Mouse (Mus musculus) CH12.LX (cell line): ENCODE measurements around the gene Xrcc2. TPM values are rescaled to one million over a fixed set of nuclear protein-coding genes. Genes with fewer than 3 reads are reported as not detected.

ENCODE experiments used
- DNase-seq: peaks from one replicate; pipeline ENCODE4 v3.0.0-alpha.2; 2013; ENCODE audit errors: extremely low read depth
- H3K27ac ChIP-seq: 2 replicates; pipeline ENCODE4 v1.5.1; 2012; ENCODE audit warnings: low read depth, mild to moderate bottlenecking, control low read depth, moderate library complexity; ENCODE audit not compliant: insufficient read depth
- H3K27me3 ChIP-seq: replicated peaks from 2 replicates; pipeline ENCODE3; 2012; ENCODE audit warnings: inconsistent platforms
- H3K36me3 ChIP-seq, 2 experiments: replicated peaks in 1 of 2; 2 replicates each; pipeline versions ENCODE3 to v1.6.1; 2012; ENCODE audit warnings: inconsistent platforms in 1 of 2, low read length in 1 of 2, mild to moderate bottlenecking in 1 of 2, mixed read lengths in 1 of 2, moderate library complexity in 1 of 2; ENCODE audit not compliant: control insufficient read depth in 1 of 2, insufficient read depth in 1 of 2
- H3K4me1 ChIP-seq, 2 experiments: 2 replicates each; pipeline ENCODE4 v1.6.1; 2012; ENCODE audit warnings: inconsistent platforms in 1 of 2, moderate library complexity in 1 of 2; ENCODE audit not compliant: insufficient read depth in 2 of 2, control insufficient read depth in 1 of 2
- H3K4me2 ChIP-seq: 2 replicates; pipeline ENCODE4 v1.6.1; 2012; ENCODE audit warnings: low read depth, mild to moderate bottlenecking, control low read depth; ENCODE audit not compliant: poor library complexity, insufficient read depth, severe bottlenecking
- H3K4me3 ChIP-seq, 3 experiments: fragments of 150-350 bp in 1 of 3; sonication (generic) in 1 of 3; replicated peaks in 1 of 3; 2 replicates each; pipeline versions ENCODE3 to v1.5.1; 2011 to 2012; ENCODE audit warnings: low read depth in 2 of 3, low read length in 2 of 3, mild to moderate bottlenecking in 2 of 3, moderate library complexity in 2 of 3, control low read depth in 1 of 3, improper control_type of control experiment in 1 of 3, inconsistent platforms in 1 of 3, mixed read lengths in 1 of 3; ENCODE audit not compliant: poor library complexity in 1 of 3
- H3K79me2 ChIP-seq: replicated peaks from 2 replicates; pipeline ENCODE4 v1.6.1; 2012; ENCODE audit warnings: mild to moderate bottlenecking, moderate library complexity; ENCODE audit not compliant: control insufficient read depth, poor library complexity, insufficient read depth, severe bottlenecking; ENCODE audit errors: extremely low read depth
- H3K9ac ChIP-seq: 2 replicates; pipeline ENCODE4 v1.6.1; 2012; ENCODE audit warnings: low read depth, mild to moderate bottlenecking, control low read depth, moderate library complexity; ENCODE audit not compliant: insufficient read depth
- H3K9me3 ChIP-seq: replicated peaks from 2 replicates; pipeline ENCODE3; 2012; ENCODE audit warnings: low read length, inconsistent platforms, mixed read lengths
- BHLHE40 ChIP-seq: IDR thresholded peaks from 2 replicates; pipeline ENCODE4 v1.6.1; 2011; ENCODE audit warnings: mild to moderate bottlenecking, low read depth, low read length, improper control_type of control experiment
- CHD2 ChIP-seq: IDR thresholded peaks from 2 replicates; pipeline ENCODE4 v1.6.1; 2011; ENCODE audit warnings: low read length, improper control_type of control experiment
- CTCF ChIP-seq, 2 experiments: IDR thresholded peaks in 1 of 2; conservative IDR thresholded peaks in 1 of 2; 2 replicates each; pipeline ENCODE4 v1.5.1; 2011 to 2012; ENCODE audit warnings: low read depth in 2 of 2, low read length in 2 of 2, improper control_type of control experiment in 1 of 2, inconsistent platforms in 1 of 2, mild to moderate bottlenecking in 1 of 2, moderate library complexity in 1 of 2
- E2F4 ChIP-seq: IDR thresholded peaks from 2 replicates; pipeline ENCODE4 v1.6.1; 2011; ENCODE audit warnings: low read depth, low read length, improper control_type of control experiment; ENCODE audit not compliant: insufficient replicate concordance
- ELF1 ChIP-seq: IDR thresholded peaks from 2 replicates; pipeline ENCODE4 v1.6.1; 2014; ENCODE audit warnings: low read depth, mild to moderate bottlenecking, inconsistent platforms, low read length, improper control_type of control experiment
- HCFC1 ChIP-seq: IDR thresholded peaks from 2 replicates; pipeline ENCODE4 v1.6.1; 2012; ENCODE audit warnings: low read depth, mild to moderate bottlenecking, inconsistent platforms, low read length, improper control_type of control experiment
- IRF4 ChIP-seq: IDR thresholded peaks from 2 replicates; pipeline ENCODE4 v1.6.1; 2014; ENCODE audit warnings: low read depth, mild to moderate bottlenecking, inconsistent platforms, low read length, improper control_type of control experiment
- MAFK ChIP-seq: IDR thresholded peaks from 2 replicates; pipeline ENCODE4 v1.6.1; 2011; ENCODE audit warnings: low read length, improper control_type of control experiment; ENCODE audit not compliant: insufficient replicate concordance
- MXI1 ChIP-seq: IDR thresholded peaks from 2 replicates; pipeline ENCODE4 v1.6.1; 2011; ENCODE audit warnings: mild to moderate bottlenecking, low read depth, low read length, improper control_type of control experiment
- NELFE ChIP-seq: IDR thresholded peaks from 2 replicates; pipeline ENCODE4 v1.6.1; 2011; ENCODE audit warnings: low read depth, low read length, improper control_type of control experiment
- NRF1 ChIP-seq: IDR thresholded peaks from 2 replicates; pipeline ENCODE4 v1.6.1; 2014; ENCODE audit warnings: low read depth, mild to moderate bottlenecking, inconsistent platforms, low read length, improper control_type of control experiment, moderate library complexity
- RAD21 ChIP-seq: IDR thresholded peaks from 2 replicates; pipeline ENCODE4 v1.6.1; 2011; ENCODE audit warnings: low read depth, mild to moderate bottlenecking, low read length, improper control_type of control experiment, moderate library complexity
- SIN3A ChIP-seq: IDR thresholded peaks from 2 replicates; pipeline ENCODE4 v1.6.1; 2012; ENCODE audit warnings: low read length, improper control_type of control experiment, inconsistent platforms
- SMC3 ChIP-seq: IDR thresholded peaks from 2 replicates; pipeline ENCODE4 v1.6.1; 2011; ENCODE audit warnings: low read depth, low read length, improper control_type of control experiment
- USF1 ChIP-seq: IDR thresholded peaks from 2 replicates; pipeline ENCODE4 v1.6.1; 2014; ENCODE audit warnings: low read depth, mild to moderate bottlenecking, inconsistent platforms, low read length, improper control_type of control experiment
- ZC3H11A ChIP-seq: IDR thresholded peaks from 2 replicates; pipeline ENCODE4 v1.6.1; 2012; ENCODE audit warnings: low read depth, mild to moderate bottlenecking, inconsistent platforms, low read length, improper control_type of control experiment
- ZKSCAN1 ChIP-seq: IDR thresholded peaks from 2 replicates; pipeline ENCODE4 v1.6.1; 2012; ENCODE audit warnings: low read depth, inconsistent platforms, low read length, improper control_type of control experiment, borderline replicate concordance
- ZMIZ1 ChIP-seq: IDR thresholded peaks from 2 replicates; pipeline ENCODE4 v1.6.1; 2012; ENCODE audit warnings: low read depth, mild to moderate bottlenecking, inconsistent platforms, low read length, improper control_type of control experiment
- dilution Hi-C: fragments of 300-500 bp; cut with MboI; formaldehyde crosslinking; loops from 2 replicates; pipeline ENCODE4 v1.14.3; 2020; ENCODE audit warnings: low sequenced_read_pairs; ENCODE audit not compliant: extremely low pct_unique_long_range_greater_than_20kb, extremely low pct_ligation_motif_present
- in situ Hi-C: fragments of 300-500 bp; cut with MboI; formaldehyde crosslinking; loops from 3 replicates; pipeline ENCODE4 v1.14.3; 2019; ENCODE audit warnings: low sequenced_read_pairs, low pct_ligation_motif_present, low pct_unique_long_range_greater_than_20kb, mixed read lengths
- polyA plus RNA-seq: library from polyadenylated mRNA; unstranded; fragments of >175 nt; gene quantifications from 2 replicates; pipeline ENCODE4 v1.2.1, GENCODE M21; 2012; ENCODE audit warnings: low read depth; ENCODE audit not compliant: insufficient read length
- total RNA-seq, 2 experiments: library from RNA; depleted of rRNA; stranded (reverse); fragments of 300-350 nt in 1 of 2; fragments of >200 nt in 1 of 2; gene quantifications; 2 replicates each; pipeline ENCODE4 v1.2.3; 2012 to 2014

Xrcc2 gene
- total and polyA plus RNA-seq, 3 experiments: 11.3 to 23.4 (median 13.0) TPM

DNA sequence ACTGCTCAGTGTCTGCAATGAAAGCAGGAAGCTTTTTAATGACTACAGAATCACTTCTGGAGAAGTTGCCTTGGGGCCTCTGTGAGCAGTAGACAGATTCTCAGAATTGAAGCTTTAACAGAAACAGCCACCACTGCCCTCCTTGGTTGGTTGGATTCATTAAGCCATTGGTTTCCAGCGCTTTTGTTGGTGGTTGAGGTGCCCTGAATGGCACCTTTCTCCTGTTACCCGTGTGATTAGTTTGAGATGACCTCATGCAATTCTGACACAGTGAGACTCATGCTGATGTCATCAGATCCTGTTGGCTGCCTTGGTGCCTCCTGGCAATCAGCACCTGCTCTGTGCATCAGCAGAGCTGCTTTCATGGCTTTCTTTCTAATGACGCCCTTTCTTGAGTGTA, 32.8 kb upstream of the Xrcc2 start:
- H3K79me2 ChIP-seq: no peaks in the 10 kb centered on the region
- H3K4me2 ChIP-seq: no peak overlapping the region
- dilution Hi-C loops (no loop called here), in situ Hi-C loops (no loop called here)
- H3K4me3 ChIP-seq: no peak overlapping the region
- DNase-seq: no peak
- H3K9ac ChIP-seq: no peak overlapping the region
- H3K4me1 ChIP-seq: no peaks in the 10 kb centered on the region
- TF ChIP-seq MAFK (no peak), IRF4 (no peak), E2F4 (no peak), USF1 (no peak), HCFC1 (no peak), SIN3A (no peak), NRF1 (no peak), ZMIZ1 (no peak), ELF1 (no peak), CHD2 (no peak), NELFE (no peak), MXI1 (no peak)
- no peaks in the 10 kb centered on the region for H3K27me3 ChIP-seq
- no peak overlapping the region for H3K27ac ChIP-seq
- H3K9me3 ChIP-seq: no peaks in the 10 kb centered on the region
- H3K36me3 ChIP-seq: no peaks in the 10 kb centered on the region

DNA sequence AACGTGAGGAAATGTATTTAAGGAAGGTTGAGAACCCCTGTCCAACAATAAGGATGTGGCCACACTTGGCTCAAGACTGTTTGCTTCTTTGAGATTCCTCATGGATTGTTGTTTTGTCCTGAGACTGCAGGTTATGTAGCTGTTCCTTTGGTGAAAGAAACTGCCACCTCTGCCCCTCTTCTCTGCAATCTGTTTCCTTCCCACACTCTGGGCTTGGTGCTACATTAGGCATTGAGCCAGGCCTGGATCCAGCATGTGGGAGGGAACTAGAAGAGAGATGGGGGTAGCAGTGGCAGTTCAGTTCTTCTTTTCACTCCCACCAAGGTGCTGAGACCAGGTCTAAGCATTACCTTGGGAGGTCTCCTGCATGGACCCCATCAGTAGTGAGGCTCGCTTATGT, 30.2 kb upstream of the Xrcc2 start:
- dilution Hi-C loops: no loop called here
- Histone ChIP-seq H3K4me1 (peaks cover 0 to 4% of the 10 kb centered on the region in 2 experiments; a peak in 1 of 4 replicates), H3K4me2 (no peak overlapping the region), H3K9me3 (no peaks in the 10 kb centered on the region), H3K79me2 (no peaks in the 10 kb centered on the region), H3K27ac (no peak overlapping the region), H3K9ac (no peak overlapping the region), H3K36me3 (no peaks in the 10 kb centered on the region), H3K4me3 (no peak overlapping the region), H3K27me3 (no peaks in the 10 kb centered on the region)
- in situ Hi-C loops: no loop called here
- DNase-seq: no peak
- no peak for TF ChIP-seq BHLHE40
- no peak for TF ChIP-seq MAFK
- TF ChIP-seq HCFC1: no peak

DNA sequence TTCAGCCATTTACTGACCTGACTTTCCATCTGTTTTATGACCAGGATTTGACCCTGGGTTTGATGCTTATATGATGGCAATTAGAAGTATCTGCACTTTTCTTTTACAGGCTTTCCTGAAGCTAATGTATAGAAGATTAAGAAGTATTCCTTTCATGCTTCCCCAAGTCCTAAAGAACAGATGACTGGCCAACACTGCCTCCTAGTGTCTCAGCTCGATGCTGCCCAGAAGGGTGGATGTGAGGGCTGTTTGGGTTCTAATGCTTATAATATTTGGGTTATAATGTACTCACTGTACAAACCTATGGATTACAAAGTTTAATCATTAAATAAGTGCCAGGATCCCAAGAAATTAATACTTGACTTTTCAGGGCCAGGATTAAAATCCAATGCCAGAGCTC, 28.7 kb upstream of the Xrcc2 start:
- Histone ChIP-seq H3K36me3 (no peaks in the 10 kb centered on the region), H3K4me1 (peaks cover 0 to 4% of the 10 kb centered on the region in 2 experiments; a peak in 1 of 4 replicates), H3K4me3 (no peak overlapping the region), H3K4me2 (0 out of 2 replicates have a peak overlapping the region, but pooled peaks have one; percentile 12), H3K27me3 (no peaks in the 10 kb centered on the region), H3K9ac (no peak overlapping the region), H3K79me2 (no peaks in the 10 kb centered on the region), H3K27ac (no peak overlapping the region), H3K9me3 (no peaks in the 10 kb centered on the region)
- in situ Hi-C loops: loop anchor here (5.0 kb wide), 1 partner anchor 312 kb away; no protein-coding TSS in a partner anchor
- TF ChIP-seq CTCF (conservative IDR thresholded peaks at IDR 0.05 in 1 of 2, IDR thresholded peaks at IDR 0.05 in 1 of 2; ENCODE audit: low read depth in 2 of 2, low read length in 2 of 2): peak; percentile 40 to 85; a peak in 3 of 4 replicates
- peak; percentile 90 for TF ChIP-seq RAD21
- TF ChIP-seq SMC3: peak; percentile 81
- TF ChIP-seq ZC3H11A: peak; percentile 39; the same call in 1 of the 2 replicates
- no peak for TF ChIP-seq ZKSCAN1
- dilution Hi-C loops: no loop called here
- peak; percentile 18 for DNase-seq
